Mouse (Mus musculus): ENCODE data around the gene Rhog. TPM values are rescaled to one million over a fixed set of nuclear protein-coding genes. Genes with fewer than 3 reads are reported as not detected.

Rhog gene
- polyA plus RNA-seq, 1 experiment from 2014 or later: 50.6 TPM

DNA sequence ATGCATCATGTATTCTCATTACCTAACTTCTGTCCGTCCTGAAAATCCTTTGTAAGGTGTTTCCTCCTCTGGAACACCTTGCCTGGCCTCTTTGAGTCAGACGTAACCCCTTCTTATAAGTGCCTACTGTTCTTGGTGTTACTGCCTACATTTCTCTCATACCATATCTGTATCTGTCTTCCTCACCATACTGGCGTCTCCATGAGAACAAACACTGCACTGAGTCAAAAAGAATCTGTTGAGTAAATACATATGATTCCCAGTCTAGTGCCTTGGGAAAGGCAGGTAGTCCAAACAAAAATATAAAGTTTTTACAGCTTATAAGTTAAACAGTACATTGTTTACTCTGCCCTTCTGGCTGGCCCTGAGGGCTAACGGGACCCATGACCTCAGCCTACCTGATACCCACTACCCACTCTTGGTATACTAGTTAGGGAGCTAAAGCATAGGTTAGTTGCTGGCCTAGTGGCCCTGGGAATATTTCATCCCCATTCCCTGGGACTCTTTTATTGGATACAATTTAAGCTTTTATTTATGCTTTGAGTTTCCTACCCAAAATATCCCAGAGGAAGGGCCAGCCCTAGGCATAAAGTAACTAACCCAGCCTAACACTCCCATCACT, 27.7 kb downstream of the Rhog start:
- H3K4me3 ChIP-seq (replicated peaks; ENCODE audit: low read depth, low read length): no peak overlapping the region
- H3K36me3 ChIP-seq (ENCODE audit: insufficient read depth, low read length): 0 out of 2 replicates have a peak, but pooled peaks cover 3% of the 10 kb centered on the region
- H3K27ac ChIP-seq: no peak overlapping the region
- no peak for ATAC-seq (replicated peaks; ENCODE audit: low FRiP score, low read depth)
- H3K27me3 ChIP-seq (ENCODE audit: insufficient read depth, low read length): no peaks in the 10 kb centered on the region
- H3K4me2 ChIP-seq (ENCODE audit: low read length): no peak overlapping the region
- TF ChIP-seq CTCF (IDR thresholded peaks at IDR 0.05; ENCODE audit: low read depth): no peak
- no peak overlapping the region for H3K9ac ChIP-seq (ENCODE audit: low read depth, low read length)
- no peak for DNase-seq (ENCODE audit: low spot score)
- no peaks in the 10 kb centered on the region for H3K9me3 ChIP-seq (replicated peaks; ENCODE audit: low read length)
- 91% methylated on average over 4 of the region's 4 CpGs for WGBS
- H3K4me1 ChIP-seq (replicated peaks; ENCODE audit: insufficient read depth, low read length): 0 out of 2 replicates have a peak, but pooled peaks cover 3% of the 10 kb centered on the region

DNA sequence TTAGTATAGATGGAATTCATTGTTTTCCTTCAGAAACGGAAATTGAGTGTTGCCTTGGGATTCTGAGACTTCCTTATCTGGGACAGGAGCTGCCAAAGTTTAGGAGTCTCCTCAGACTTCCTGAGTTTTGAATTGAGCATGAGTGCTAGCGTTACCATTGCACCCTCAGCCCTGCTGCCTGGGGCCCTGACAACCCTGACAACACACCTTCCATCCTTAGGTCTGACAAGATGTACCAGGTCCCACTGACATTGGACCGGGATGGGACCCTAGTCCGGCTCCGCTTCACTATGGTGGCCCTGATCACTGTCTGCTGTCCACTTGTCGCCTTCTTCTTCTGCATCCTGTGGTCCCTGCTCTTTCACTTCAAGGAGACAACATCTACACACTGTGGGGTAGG, 29.8 kb downstream of the Rhog start:
- Histone ChIP-seq H3K27ac (no peak overlapping the region), H3K4me2 (ENCODE audit: low read length) (no peak overlapping the region), H3K9ac (ENCODE audit: low read depth, low read length) (no peak overlapping the region), H3K4me1 (replicated peaks; ENCODE audit: insufficient read depth, low read length) (0 out of 2 replicates have a peak, but pooled peaks cover 3% of the 10 kb centered on the region), H3K9me3 (replicated peaks; ENCODE audit: low read length) (no peaks in the 10 kb centered on the region), H3K27me3 (ENCODE audit: insufficient read depth, low read length) (no peaks in the 10 kb centered on the region), H3K36me3 (ENCODE audit: insufficient read depth, low read length) (0 out of 2 replicates have a peak, but pooled peaks cover 3% of the 10 kb centered on the region), H3K4me3 (replicated peaks; ENCODE audit: low read depth, low read length) (no peak overlapping the region)
- ATAC-seq (replicated peaks; ENCODE audit: low FRiP score, low read depth): no peak
- 92% methylated on average over 6 of the region's 6 CpGs for WGBS
- DNase-seq (ENCODE audit: low spot score): no peak
- TF ChIP-seq CTCF (IDR thresholded peaks at IDR 0.05; ENCODE audit: low read depth): no peak

DNA sequence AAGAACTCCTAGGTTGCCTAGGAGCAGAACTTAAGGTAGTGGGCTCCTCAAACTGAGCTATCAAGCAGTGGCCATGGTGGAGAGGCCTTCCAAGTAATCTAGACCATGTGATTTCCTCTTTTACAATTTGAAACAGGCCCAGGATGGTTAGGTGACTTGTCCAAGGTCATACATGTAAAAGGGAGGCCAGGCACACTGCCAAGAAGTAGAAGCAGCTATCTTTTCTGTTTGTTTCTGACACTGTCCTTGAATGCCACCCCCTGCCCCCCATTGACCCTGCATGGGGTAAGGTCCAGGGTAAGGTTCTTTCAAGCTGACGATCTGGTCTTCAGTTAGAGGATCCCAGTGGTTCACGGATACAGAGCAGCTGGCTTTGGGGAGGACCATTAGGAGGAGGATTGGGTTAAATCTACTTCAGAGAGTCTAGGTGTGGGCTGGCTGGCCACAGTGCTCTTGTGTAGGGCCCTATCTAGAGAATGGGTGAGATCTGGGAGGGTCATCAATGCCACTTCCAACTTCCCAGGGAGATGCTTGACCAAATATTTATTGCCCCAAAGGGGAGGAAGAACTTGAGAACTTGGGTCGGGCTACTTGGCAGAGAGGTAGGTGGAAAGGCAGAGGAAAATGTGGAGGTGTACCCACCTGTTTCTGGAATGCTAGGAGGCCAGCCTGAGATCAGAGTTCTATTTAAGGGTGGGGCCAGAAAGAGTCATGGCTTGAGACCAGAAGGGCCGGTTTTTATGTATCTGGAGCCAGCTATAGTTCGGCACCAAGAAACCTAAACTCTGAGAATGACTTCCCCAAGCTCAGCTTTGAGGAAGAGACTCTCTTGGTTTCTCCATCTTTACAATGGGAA, 31.7 kb downstream of the Rhog start:
- H3K4me3 ChIP-seq (replicated peaks; ENCODE audit: low read depth, low read length): no peak overlapping the region
- WGBS: 77% methylated on average over 5 of the region's 5 CpGs

DNA sequence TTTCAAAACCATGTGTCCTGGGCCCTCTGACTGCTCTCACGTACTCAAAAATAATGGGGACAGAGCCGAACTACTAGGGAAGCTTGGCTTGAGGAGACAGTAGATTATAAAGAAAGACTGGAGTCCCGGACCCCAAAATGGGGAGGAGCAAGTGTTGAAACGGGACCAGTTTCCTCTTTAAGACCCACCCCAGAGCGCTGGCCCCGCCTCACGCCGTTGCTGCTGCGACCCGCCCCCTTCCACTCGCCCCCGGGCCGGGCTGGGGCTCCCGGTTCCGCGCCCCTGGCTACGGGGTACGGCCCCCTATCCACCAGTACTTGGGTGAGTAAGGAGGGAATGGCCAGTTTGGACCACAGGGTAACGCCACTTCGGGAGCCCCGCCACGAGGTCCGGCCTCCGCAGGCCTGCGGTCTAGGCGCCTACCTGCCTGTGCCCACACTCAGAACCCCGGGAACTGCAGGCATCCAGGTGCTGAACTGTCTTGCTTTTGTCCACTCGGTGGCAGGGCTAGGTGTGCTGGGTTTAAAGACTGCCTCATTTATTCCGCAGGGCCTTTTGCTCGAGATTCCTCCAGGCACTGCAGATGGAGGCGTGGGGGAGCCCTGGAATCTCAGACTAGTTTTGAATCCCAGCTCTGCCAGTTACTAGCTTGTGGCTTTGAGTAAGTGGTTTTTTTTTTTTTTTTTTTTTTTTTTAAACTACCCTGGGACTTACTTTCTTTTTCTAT, 32.9 kb downstream of the Rhog start:
- TF ChIP-seq CTCF (IDR thresholded peaks at IDR 0.05; ENCODE audit: low read depth): no peak
- Histone ChIP-seq H3K9ac (ENCODE audit: low read depth, low read length) (peak overlapping the region; percentile 68; the same call in 1 of the 2 replicates), H3K4me3 (replicated peaks; ENCODE audit: low read depth, low read length) (peak overlapping the region; percentile 65), H3K27ac (0 out of 2 replicates have a peak overlapping the region, but pooled peaks have one; percentile 60), H3K4me1 (replicated peaks; ENCODE audit: insufficient read depth, low read length) (0 out of 2 replicates have a peak, but pooled peaks cover 3% of the 10 kb centered on the region), H3K9me3 (replicated peaks; ENCODE audit: low read length) (no peaks in the 10 kb centered on the region), H3K27me3 (ENCODE audit: insufficient read depth, low read length) (no peaks in the 10 kb centered on the region), H3K36me3 (ENCODE audit: insufficient read depth, low read length) (no peaks in the 10 kb centered on the region), H3K4me2 (ENCODE audit: low read length) (peak overlapping the region; percentile 86)
- WGBS: 1% methylated on average over 31 of the region's 31 CpGs
- DNase-seq (ENCODE audit: low spot score): peak; percentile 82
- ATAC-seq (replicated peaks; ENCODE audit: low FRiP score, low read depth): peak; percentile 81

More for the DNA sequence above, 31.7 kb downstream of the Rhog start:
- DNase-seq (ENCODE audit: low spot score) (no peak), ATAC-seq (replicated peaks; ENCODE audit: low FRiP score, low read depth) (no peak)
- no peaks in the 10 kb centered on the region for H3K27me3 ChIP-seq (ENCODE audit: insufficient read depth, low read length)
- no peak for TF ChIP-seq CTCF (IDR thresholded peaks at IDR 0.05; ENCODE audit: low read depth)
- H3K9ac ChIP-seq (ENCODE audit: low read depth, low read length): no peak overlapping the region
- H3K9me3 ChIP-seq (replicated peaks; ENCODE audit: low read length): no peaks in the 10 kb centered on the region
- peak overlapping the region; percentile 13; the same call in 1 of the 2 replicates for H3K4me2 ChIP-seq (ENCODE audit: low read length)
- H3K36me3 ChIP-seq (ENCODE audit: insufficient read depth, low read length): 0 out of 2 replicates have a peak, but pooled peaks cover 3% of the 10 kb centered on the region
- H3K4me1 ChIP-seq (replicated peaks; ENCODE audit: insufficient read depth, low read length): 0 out of 2 replicates have a peak, but pooled peaks cover 3% of the 10 kb centered on the region
- no peak overlapping the region for H3K27ac ChIP-seq

DNA sequence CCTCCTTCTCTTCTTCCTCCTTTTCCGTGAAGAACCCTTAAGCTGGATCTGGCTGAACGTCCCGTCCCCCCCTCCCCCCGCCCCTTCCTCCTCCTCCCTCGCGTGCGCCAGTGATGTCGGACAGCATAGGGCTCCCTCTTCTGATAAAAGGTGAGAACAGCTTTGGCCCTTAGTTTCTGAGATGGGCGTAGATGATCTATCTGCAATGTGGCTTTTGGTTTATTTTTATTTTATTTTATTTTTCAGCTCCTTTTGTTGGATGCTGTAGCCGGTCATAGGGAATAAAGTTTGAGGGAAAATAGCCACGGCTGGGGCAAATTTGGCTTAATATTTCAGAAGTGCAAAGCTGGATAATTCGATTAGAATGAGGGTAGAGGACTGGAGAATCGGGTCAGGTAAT, 33.5 kb downstream of the Rhog start:
- ATAC-seq (replicated peaks; ENCODE audit: low FRiP score, low read depth) (peak; percentile 62; the same call in 1 of the 2 replicates), DNase-seq (ENCODE audit: low spot score) (peak; percentile 87)
- peak overlapping the region; percentile 65 for H3K4me3 ChIP-seq (replicated peaks; ENCODE audit: low read depth, low read length)
- H3K9me3 ChIP-seq (replicated peaks; ENCODE audit: low read length): no peaks in the 10 kb centered on the region
- H3K27me3 ChIP-seq (ENCODE audit: insufficient read depth, low read length): no peaks in the 10 kb centered on the region
- H3K36me3 ChIP-seq (ENCODE audit: insufficient read depth, low read length): no peaks in the 10 kb centered on the region
- peak; percentile 62 for TF ChIP-seq CTCF (IDR thresholded peaks at IDR 0.05; ENCODE audit: low read depth)
- WGBS: 0% methylated on average over 6 of the region's 13 CpGs
- H3K4me2 ChIP-seq (ENCODE audit: low read length): peak overlapping the region; percentile 86
- 0 out of 2 replicates have a peak, but pooled peaks cover 3% of the 10 kb centered on the region for H3K4me1 ChIP-seq (replicated peaks; ENCODE audit: insufficient read depth, low read length)
- no peak overlapping the region for H3K9ac ChIP-seq (ENCODE audit: low read depth, low read length)
- H3K27ac ChIP-seq: no peak overlapping the region

DNA sequence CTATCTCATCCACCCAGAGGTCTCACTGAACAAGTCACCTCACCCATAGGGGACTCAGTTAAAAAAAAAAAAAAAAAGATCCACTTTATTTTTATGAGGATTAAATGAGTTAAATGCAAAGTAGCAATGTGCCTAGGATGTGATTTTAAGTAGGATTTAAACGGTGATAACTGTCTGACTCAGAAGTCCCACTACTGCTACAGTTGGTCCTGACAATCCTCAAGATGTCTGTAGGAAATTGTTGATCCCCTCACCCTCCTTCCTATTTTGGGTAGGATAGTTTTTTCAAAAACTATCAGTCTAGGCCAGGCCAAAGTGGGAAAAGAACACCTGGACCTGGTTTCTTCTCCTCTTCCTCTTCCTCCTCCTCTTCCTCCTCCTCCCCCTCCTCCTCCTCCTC, 34.0 kb downstream of the Rhog start:
- H3K9ac ChIP-seq (ENCODE audit: low read depth, low read length): no peak overlapping the region
- no peak for DNase-seq (ENCODE audit: low spot score)
- peak overlapping the region; percentile 86 for H3K4me2 ChIP-seq (ENCODE audit: low read length)
- H3K4me3 ChIP-seq (replicated peaks; ENCODE audit: low read depth, low read length): no peak overlapping the region
- H3K27me3 ChIP-seq (ENCODE audit: insufficient read depth, low read length): no peaks in the 10 kb centered on the region
- H3K9me3 ChIP-seq (replicated peaks; ENCODE audit: low read length): no peaks in the 10 kb centered on the region
- ATAC-seq (replicated peaks; ENCODE audit: low FRiP score, low read depth): no peak
- TF ChIP-seq CTCF (IDR thresholded peaks at IDR 0.05; ENCODE audit: low read depth): no peak
- H3K27ac ChIP-seq: no peak overlapping the region
- 37% methylated on average over 1 of the region's 1 CpGs for WGBS
- 0 out of 2 replicates have a peak, but pooled peaks cover 3% of the 10 kb centered on the region for H3K4me1 ChIP-seq (replicated peaks; ENCODE audit: insufficient read depth, low read length)
- no peaks in the 10 kb centered on the region for H3K36me3 ChIP-seq (ENCODE audit: insufficient read depth, low read length)

All from kidney, postnatal 0 days (tissue).